Mouse (Mus musculus) heart, embryonic 14.5 days (tissue): Measurements from ENCODE around the gene Gm28374. TPM values are rescaled to one million over a fixed set of nuclear protein-coding genes. Genes with fewer than 3 reads are reported as not detected.
"Not testable (repeated sequence)": the region's sequence is repeated elsewhere in the genome, so short reads cannot be mapped to it uniquely, and the experiment has no call there.

Experiments used
- ATAC-seq: fragments of 200-750 bp; cut with Nextera tagmentation; 2 replicates; pipeline ENCODE4 v1.8.0; 2017; ENCODE audit warnings: low read depth, moderate TSS enrichment; ENCODE audit not compliant: insufficient number of reproducible peaks, insufficient read depth, low FRiP score
- H3K27ac ChIP-seq, 2 experiments: fragments of 200-500 bp in 1 of 2; fragments of 300-500 bp in 1 of 2; sonication (generic) in 1 of 2; replicated peaks in 1 of 2; 2 replicates each; pipeline ENCODE4 v1.5.1; 2012 to 2014; ENCODE audit warnings: low read depth in 2 of 2, low read length in 2 of 2, control low read depth in 1 of 2, mild to moderate bottlenecking in 1 of 2, mixed read lengths in 1 of 2; ENCODE audit not compliant: control insufficient read depth in 1 of 2, insufficient read depth in 1 of 2
- H3K27me3 ChIP-seq: fragments of 300-500 bp; sonication (generic); 2 replicates; pipeline ENCODE4 v1.6.1; 2014; ENCODE audit warnings: mild to moderate bottlenecking, low read length, control low read depth; ENCODE audit not compliant: control insufficient read depth, insufficient read depth
- H3K36me3 ChIP-seq: fragments of 300-500 bp; sonication (generic); 2 replicates; pipeline ENCODE4 v1.6.1; 2014; ENCODE audit warnings: mild to moderate bottlenecking, control low read depth, low read length, mixed read lengths; ENCODE audit not compliant: control insufficient read depth, insufficient read depth
- H3K4me1 ChIP-seq, 2 experiments: fragments of 200-500 bp in 1 of 2; fragments of 300-500 bp in 1 of 2; sonication (generic) in 1 of 2; 2 replicates each; pipeline ENCODE4 v1.6.1; 2012 to 2014; ENCODE audit warnings: low read length in 2 of 2, control low read depth in 1 of 2, mixed read lengths in 1 of 2; ENCODE audit not compliant: control insufficient read depth in 2 of 2, insufficient read depth in 2 of 2
- H3K4me2 ChIP-seq: fragments of 300-500 bp; sonication (generic); 2 replicates; pipeline ENCODE4 v1.6.1; 2014; ENCODE audit warnings: mild to moderate bottlenecking, low read length
- H3K4me3 ChIP-seq, 2 experiments: fragments of 200-500 bp in 1 of 2; fragments of 300-500 bp in 1 of 2; sonication (generic) in 1 of 2; 2 replicates each; pipeline ENCODE4 v1.5.1; 2012 to 2014; ENCODE audit warnings: low read length in 2 of 2, mild to moderate bottlenecking in 2 of 2, control low read depth in 1 of 2, low read depth in 1 of 2, moderate library complexity in 1 of 2; ENCODE audit not compliant: control insufficient read depth in 1 of 2, insufficient read depth in 1 of 2
- H3K9ac ChIP-seq: fragments of 300-500 bp; sonication (generic); 2 replicates; pipeline ENCODE4 v1.6.1; 2014; ENCODE audit warnings: mild to moderate bottlenecking, low read length
- H3K9me3 ChIP-seq: fragments of 300-500 bp; sonication (generic); 2 replicates; pipeline ENCODE4 v1.6.1; 2016; ENCODE audit warnings: low read length, control low read depth; ENCODE audit not compliant: control insufficient read depth
- WGBS: fragments of 180-500 bp; shearing (Covaris S2); extraction: QIAGEN DNeasy Blood & Tissue Kit; methylation state at CpG from one replicate; pipeline ENCODE4 v1.1.7; 2014; 5-methylcytosine and 5-hydroxymethylcytosine counted together
- polyA plus RNA-seq: library from polyadenylated mRNA; unstranded; fragments of >200 nt; fragmentation: Nextera tagmentation; extraction: Ambion mirVana; gene quantifications from 2 replicates; pipeline ENCODE4 v1.2.1, GENCODE M21; 2014

Gene Gm28374
- polyA plus RNA-seq, 1 experiment from 2014 or later: 0.47 TPM

- ATAC-seq: no peak
- no peaks in the 10 kb centered on the region for H3K27me3 ChIP-seq
- peaks cover 59% of the 10 kb centered on the region for H3K36me3 ChIP-seq
- 81% methylated on average over 11 of the region's 11 CpGs for WGBS
- H3K4me3 ChIP-seq: no peak overlapping the region
- no peak overlapping the region for H3K27ac ChIP-seq
- no peaks in the 10 kb centered on the region for H3K9me3 ChIP-seq
- peaks cover 6 to 19% of the 10 kb centered on the region in 2 experiments; a peak in 3 of 4 replicates for H3K4me1 ChIP-seq
- H3K9ac ChIP-seq: no peak overlapping the region
- H3K4me2 ChIP-seq: no peak overlapping the region
These were observed 33.2 kb downstream of the Gm28374 start for GRCm38 (mm10) chr19:6048681-6049410.

GRCm38 (mm10) chr19:6047899-6048166 lies 34.2 kb downstream of the Gm28374 start:
- Histone ChIP-seq H3K4me2 (peak overlapping the region; percentile 89), H3K4me1 (peaks cover 6 to 19% of the 10 kb centered on the region in 2 experiments; a peak in 3 of 4 replicates), H3K27ac (no peak overlapping the region; a peak in 1 of 4 replicates), H3K4me3 (peak overlapping the region; percentile 88 to 90), H3K9me3 (no peaks in the 10 kb centered on the region), H3K9ac (peak overlapping the region; percentile 91), H3K36me3 (peaks cover 48% of the 10 kb centered on the region), H3K27me3 (no peaks in the 10 kb centered on the region)
- no peak for ATAC-seq
- WGBS: 80% methylated on average over 8 of the region's 8 CpGs

- Histone ChIP-seq H3K36me3 (peaks cover 43% of the 10 kb centered on the region), H3K4me1 (peaks cover 6 to 19% of the 10 kb centered on the region in 2 experiments; a peak in 3 of 4 replicates), H3K9me3 (no peaks in the 10 kb centered on the region), H3K9ac (peak overlapping the region; percentile 91), H3K27me3 (no peaks in the 10 kb centered on the region), H3K27ac (peak overlapping the region; percentile 99), H3K4me3 (peak overlapping the region; percentile 88 to 90), H3K4me2 (peak overlapping the region; percentile 89)
- ATAC-seq: peak; percentile 5
- WGBS: 2% methylated on average over 44 of the region's 44 CpGs
These were observed 34.7 kb downstream of the Gm28374 start for GRCm38 (mm10) chr19:6047154-6047898.

GRCm38 (mm10) chr19:6046294-6047153 lies 35.5 kb downstream of the Gm28374 start, which contains the start of gene Syvn1:
Syvn1 (plus strand) TSS chr19:6046576.
- Histone ChIP-seq H3K4me2 (peak within 1 kb of the TSS; percentile 89), H3K9ac (peak within 1 kb of the TSS; percentile 91), H3K9me3 (no peaks in the 10 kb centered on the region), H3K4me3 (peak within 1 kb of the TSS; percentile 88 to 90), H3K27ac (peak within 1 kb of the TSS; percentile 99), H3K36me3 (peaks cover 35% of the 10 kb centered on the region), H3K27me3 (no peaks in the 10 kb centered on the region), H3K4me1 (peaks cover 6 to 19% of the 10 kb centered on the region in 2 experiments; a peak in 3 of 4 replicates)
- under 1% methylated on average over 65 of the region's 65 CpGs for WGBS
- ATAC-seq: peak; percentile 82

GRCm38 (mm10) chr19:6045366-6046293 lies 36.4 kb downstream of the Gm28374 start:
- peak overlapping the region; percentile 91 for H3K9ac ChIP-seq
- peaks cover 6 to 19% of the 10 kb centered on the region in 2 experiments; a peak in 3 of 4 replicates for H3K4me1 ChIP-seq
- H3K4me3 ChIP-seq: peak overlapping the region; percentile 88 to 90
- H3K27me3 ChIP-seq: no peaks in the 10 kb centered on the region
- H3K9me3 ChIP-seq: no peaks in the 10 kb centered on the region
- H3K27ac ChIP-seq: peak overlapping the region; percentile 89 to 99
- H3K36me3 ChIP-seq: peaks cover 26% of the 10 kb centered on the region
- 14% methylated on average over 20 of the region's 20 CpGs for WGBS
- H3K4me2 ChIP-seq: peak overlapping the region; percentile 89
- peak; percentile 25; the same call in 1 of the 2 replicates for ATAC-seq

- not testable (repeated sequence) for H3K27me3 ChIP-seq, ATAC-seq, H3K27ac ChIP-seq, H3K9me3 ChIP-seq, H3K4me3 ChIP-seq, H3K9ac ChIP-seq, H3K4me2 ChIP-seq
- Histone ChIP-seq H3K4me1 (peaks cover 6 to 19% of the 10 kb centered on the region in 2 experiments; a peak in 3 of 4 replicates), H3K36me3 (peaks cover 11% of the 10 kb centered on the region)
- WGBS: 53% methylated on average over 4 of the region's 4 CpGs
These were observed 38.0 kb downstream of the Gm28374 start for GRCm38 (mm10) chr19:6044102-6044501.
